Mouse (Mus musculus) c-Kit-positive CD71-positive TER-119-positive erythroid progenitor cells, embryonic 14.5 days (primary cell): ENCODE measurements around the gene Inpp5f.
"Not testable (repeated sequence)": the region's sequence is repeated elsewhere in the genome, so short reads cannot be mapped to it uniquely, and the experiment has no call there.

Experiments used
- DNase-seq: peaks from one replicate; pipeline ENCODE4 v3.0.0-alpha.2; 2013; ENCODE audit warnings: low spot score

The Inpp5f gene

GRCm38 (mm10) chr7:128664861-128665377 is 53.8 kb downstream of the Inpp5f start:
- DNase-seq: no peak

GRCm38 (mm10) chr7:128667788-128668187 is 56.7 kb downstream of the Inpp5f start:
- peak; percentile 37 for DNase-seq

DNA sequence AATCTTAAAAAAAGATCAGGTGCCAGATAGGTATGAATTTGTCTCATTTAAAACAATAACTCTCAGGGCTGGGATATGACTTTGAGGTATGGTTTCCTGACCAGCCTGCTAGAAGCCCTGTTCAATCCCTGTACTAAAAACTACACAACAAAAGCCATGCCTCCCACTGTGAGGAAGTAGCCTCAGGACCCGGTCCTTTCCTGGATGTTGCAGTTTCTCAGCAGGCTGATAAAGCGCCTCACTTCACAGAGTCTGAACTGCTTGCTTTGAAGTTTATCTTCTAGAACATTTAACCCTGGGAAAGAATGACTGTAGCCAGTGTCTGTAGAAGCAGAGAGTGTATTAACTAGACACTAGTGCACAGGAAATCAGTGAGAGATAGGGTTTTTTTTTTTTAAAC is 57.7 kb downstream of the Inpp5f start:
- no peak for DNase-seq

- DNase-seq: peak; percentile 44
Observed at GRCm38 (mm10) chr7:128671952-128672351, 60.8 kb downstream of the Inpp5f start.

DNA sequence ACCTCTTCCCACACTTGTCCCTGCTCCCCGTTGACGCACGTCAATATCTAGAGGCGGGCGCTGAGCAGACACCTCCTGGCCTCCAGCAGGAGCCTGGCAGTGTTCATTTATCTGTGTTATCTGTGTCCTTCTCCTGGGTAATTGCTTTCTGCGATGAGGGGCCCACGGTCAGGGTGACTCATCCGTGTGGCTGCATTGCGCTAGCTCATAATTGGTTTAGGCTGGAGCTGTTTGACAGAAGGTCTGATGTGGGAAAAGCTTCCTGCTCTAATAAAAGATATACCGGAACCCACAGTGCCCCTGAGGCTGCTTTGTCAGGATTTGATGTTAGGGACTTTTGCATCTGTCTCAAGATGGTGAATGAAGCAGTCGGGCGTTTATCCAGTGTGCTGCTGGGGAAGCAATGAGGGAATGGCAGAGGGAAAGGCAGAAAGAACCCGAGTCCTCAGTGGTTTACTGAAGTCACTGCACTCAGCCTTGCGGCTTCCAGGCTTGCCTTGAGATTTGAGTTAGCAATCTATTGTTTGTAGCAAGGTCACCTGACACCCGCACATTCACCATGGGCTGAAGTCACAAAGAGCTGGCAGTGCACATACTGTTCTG is 61.4 kb downstream of the Inpp5f start:
- peak; percentile 81 for DNase-seq

DNA sequence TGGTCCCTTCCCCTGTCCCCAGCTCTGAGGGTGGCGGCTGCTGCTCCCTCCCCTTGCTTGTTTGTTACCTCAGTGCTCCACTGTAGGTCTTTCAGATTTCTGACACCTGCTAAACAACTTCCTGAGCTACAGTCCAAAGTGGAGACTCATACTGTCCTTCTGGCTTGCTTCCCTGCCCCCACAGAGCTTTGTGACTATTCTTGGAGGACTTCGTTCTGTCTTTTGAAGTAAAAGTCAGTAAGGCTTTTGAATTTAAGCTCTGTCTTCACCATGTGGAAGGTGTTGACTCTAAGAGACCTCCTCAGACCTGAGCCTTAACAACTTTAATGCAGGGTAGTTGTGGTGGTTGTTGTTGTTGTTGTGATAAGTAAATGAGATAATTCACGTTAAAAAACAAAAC is 67.4 kb downstream of the Inpp5f start:
- DNase-seq: no peak

GRCm38 (mm10) chr7:128687821-128688564 is 76.9 kb downstream of the Inpp5f start:
- DNase-seq: peak; percentile 47

GRCm38 (mm10) chr7:128689347-128689746 is 78.2 kb downstream of the Inpp5f start:
- no peak for DNase-seq

DNA sequence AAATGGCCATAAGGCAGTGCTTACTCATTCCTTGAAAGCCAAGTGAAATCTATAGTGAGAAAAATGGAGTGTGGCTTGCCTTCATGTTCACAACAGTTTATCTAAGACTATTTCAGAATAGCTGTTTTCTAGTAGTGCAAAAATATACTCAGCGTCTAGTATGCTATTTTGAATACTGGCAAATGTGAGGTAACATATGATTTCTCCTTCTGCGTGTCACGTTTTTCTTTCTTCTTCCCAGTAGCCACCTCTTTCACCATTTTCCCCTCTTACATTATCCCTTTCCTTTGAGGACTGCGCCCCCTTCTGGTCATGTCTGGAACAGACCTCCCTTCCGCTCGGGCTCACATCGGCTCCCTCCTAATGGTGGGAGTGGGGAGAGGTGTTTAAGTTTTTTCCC is 78.9 kb downstream of the Inpp5f start:
- peak; percentile 82 for DNase-seq

DNA sequence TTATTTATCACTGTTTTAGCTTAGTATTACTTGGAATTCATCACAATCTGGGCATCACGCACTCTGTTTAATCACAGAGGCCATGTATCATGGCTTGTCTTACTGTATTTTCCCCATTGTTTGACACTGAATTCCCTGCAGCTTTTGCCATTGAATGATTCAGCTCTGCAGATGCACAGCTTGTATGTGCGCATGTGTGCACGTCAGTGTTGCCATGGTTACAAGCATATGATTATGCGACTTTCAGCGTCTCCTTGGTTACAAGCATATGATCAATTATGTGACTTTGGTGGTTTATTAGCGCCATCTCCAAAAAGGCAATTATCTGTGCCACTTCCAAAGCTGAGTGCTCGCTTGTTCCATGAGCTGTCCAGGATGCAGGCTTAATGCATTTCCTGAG is 79.7 kb downstream of the Inpp5f start:
- no peak for DNase-seq

DNA sequence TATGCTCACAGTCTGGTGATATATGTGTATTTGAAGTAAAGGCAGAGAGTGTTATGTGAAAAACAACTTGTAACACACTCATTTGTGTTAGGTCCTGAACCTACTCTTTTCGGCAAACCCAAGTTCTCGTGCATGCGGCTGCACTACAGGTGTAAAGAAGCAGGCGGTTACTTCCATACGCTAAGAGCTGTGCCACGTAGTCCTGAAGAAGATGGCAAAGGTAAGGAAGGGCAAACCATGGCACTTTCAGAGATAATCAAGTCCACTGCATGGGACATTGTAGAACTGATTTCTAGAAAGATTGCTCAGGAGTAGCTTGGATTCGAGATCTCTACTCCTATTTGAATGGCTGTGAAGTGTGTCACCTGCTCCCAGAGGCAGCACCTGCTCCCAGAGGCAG is 81.0 kb downstream of the Inpp5f start:
- no peak for DNase-seq

- DNase-seq: peak; percentile 27
Observed at GRCm38 (mm10) chr7:128694848-128695247, 83.7 kb downstream of the Inpp5f start.

- DNase-seq: not testable (repeated sequence)
Observed at GRCm38 (mm10) chr7:128699959-128700358, 88.8 kb downstream of the Inpp5f start.

DNA sequence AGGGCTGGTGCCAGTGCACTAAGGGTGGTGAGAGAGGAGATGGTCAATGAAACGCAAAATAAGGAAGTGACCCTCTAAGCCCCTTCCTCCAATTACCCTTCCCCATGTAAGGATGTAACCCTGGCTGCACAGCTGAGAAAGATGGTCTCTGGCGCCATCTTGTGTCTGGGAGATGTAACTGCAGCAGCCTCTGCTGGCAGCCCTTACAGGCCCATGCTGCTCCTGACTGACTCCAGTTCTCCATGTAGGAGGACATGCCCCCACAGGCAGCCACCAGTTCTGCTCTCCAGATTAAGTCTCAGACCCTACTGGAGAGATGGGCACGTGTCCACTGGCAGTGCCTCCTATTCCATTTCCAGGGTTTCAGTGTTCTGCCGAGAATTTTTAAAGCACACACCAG is 94.6 kb downstream of the Inpp5f start:
- DNase-seq: peak; percentile 61

DNA sequence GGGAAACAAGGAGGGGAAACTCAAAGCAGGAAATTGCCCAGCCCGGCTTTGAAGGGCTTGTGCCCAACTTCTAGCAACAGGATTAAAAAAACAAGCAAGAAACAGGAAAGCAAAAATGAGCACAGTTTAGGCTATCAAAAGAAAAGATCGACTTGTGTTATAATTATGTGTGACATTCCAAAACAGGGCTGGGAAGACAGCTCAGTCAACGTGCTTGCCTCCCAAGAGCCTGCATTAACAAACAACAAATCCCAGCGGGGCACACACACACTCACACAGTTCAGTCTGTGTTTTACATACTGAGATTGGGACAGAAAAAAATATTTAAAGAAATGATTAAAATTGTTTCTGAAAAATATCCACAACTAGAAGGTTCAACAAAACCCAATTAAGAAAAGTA is 106.9 kb downstream of the Inpp5f start:
- DNase-seq: no peak

DNA sequence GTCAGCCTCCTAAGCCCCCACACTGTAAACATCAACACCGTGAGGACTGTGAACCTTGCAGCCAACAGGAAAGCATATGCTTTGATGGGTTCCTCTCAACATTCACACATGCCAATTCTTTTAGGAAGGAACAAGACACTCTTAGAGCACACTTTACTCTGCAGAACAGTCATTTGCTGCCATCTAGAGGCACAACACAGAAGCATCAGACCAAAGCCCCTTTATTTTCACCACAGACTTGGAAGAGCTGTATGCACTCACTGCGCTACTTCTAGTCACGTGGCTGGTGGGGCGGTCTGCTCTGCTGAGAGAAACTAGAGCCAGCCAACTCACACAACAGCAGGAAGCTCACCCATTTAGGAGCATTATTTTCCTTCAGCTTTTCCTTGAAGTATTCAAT is 113.6 kb downstream of the Inpp5f start:
- DNase-seq: peak; percentile 62

- no peak for DNase-seq
Observed at GRCm38 (mm10) chr7:128725189-128725588, 114.1 kb downstream of the Inpp5f start.

- DNase-seq: no peak
Observed at GRCm38 (mm10) chr7:128726999-128727398, 115.9 kb downstream of the Inpp5f start.

DNA sequence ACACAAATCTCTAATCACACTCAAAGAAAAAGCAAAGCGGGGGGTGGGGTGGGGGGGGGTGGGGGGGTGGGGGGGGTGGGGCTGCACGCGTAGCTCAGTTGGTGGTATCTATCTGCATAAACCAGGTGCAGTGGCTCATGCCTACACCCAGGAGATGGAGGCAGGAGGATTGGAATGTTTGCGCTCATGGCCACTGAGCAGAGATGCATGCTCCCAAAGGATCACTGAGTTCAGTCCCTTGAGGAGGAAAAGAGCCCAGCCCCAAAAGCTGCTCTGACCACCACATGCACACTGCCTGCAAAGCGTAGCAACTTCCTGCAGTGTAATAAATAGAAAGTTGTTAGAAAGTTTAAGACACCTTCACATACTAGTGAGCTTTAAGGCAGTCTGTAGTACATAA is 116.6 kb downstream of the Inpp5f start:
- no peak for DNase-seq

GRCm38 (mm10) chr7:128728738-128729137 is 117.6 kb downstream of the Inpp5f start:
- no peak for DNase-seq

DNA sequence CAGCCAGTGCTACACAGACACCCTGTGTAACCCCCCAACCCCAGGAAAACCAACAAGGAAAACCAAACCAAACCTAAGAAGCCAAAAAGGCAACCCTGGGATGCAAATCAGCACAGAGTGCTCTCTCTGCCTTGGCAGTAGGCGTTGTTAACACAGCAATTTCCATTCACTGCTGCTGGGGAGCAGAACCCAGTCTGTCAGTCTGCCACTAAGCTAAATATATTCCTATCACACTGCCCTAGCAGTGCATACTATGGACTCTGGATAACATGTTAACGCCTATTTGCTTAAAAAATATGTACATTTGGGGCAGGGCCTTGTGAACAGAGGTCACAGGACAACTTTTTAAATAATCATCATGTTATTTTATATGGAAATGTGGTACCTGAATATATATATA is 120.5 kb downstream of the Inpp5f start:
- no peak for DNase-seq

DNA sequence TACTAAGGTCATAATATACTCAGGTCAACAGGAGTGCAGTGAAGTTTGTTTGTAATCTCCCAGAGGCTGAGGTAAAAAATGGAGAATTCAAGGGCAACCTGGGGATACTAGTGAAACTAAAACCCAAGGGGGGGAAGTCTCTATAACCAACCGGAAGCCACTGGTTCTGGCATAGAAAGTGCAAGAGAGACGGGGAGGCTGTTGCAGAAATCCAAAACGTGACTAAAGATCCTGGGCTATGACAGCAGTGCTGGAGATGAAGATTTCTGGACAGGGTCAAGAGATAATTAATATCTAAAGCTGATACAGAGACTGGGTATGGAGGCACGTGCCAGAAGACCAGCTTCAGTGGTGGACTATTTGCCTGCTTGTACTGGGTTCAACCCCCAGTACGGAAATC is 126.9 kb downstream of the Inpp5f start:
- DNase-seq: no peak

DNA sequence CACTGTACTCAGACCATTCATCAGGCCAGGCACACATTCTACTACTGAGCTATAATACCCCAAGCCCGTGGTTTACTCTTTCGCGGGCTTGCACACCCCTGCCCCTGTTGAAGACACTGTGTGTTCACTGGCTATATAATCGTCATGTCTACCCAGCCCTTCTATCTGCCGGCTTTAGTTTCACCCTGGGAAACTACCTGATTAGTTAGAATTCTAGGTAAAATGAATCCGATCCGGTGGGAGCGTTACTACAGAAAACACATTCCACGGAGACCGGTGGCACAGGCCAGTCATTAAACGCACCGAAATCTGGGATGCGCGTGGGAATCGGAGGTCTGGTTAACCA is 128.0 kb downstream of the Inpp5f start:
- DNase-seq: no peak
